Mouse (Mus musculus) heart, adult 2 months (tissue): ENCODE data around the gene Gm7075. TPM values are rescaled to one million over a fixed set of nuclear protein-coding genes. Genes with fewer than 3 reads are reported as not detected.
A peak's percentile ranks its signal among the peaks of the same experiment; 100 is the strongest.
"Not testable (repeated sequence)": the region's sequence is repeated elsewhere in the genome, so short reads cannot be mapped to it uniquely, and the experiment has no call there.

ENCODE experiments used
- DNase-seq, 2 experiments: peaks; one replicate each; pipeline ENCODE4 v3.0.0; 2021
- H3K27ac ChIP-seq: fragments of 200-600 bp; 2 replicates; pipeline ENCODE4 v1.8.1; 2022
- H3K27me3 ChIP-seq: fragments of 200-500 bp; 2 replicates; pipeline ENCODE4 v1.6.1; 2012; ENCODE audit warnings: mild to moderate bottlenecking, low read length, inconsistent platforms, mixed read lengths; ENCODE audit not compliant: control insufficient read depth, insufficient read depth
- H3K36me3 ChIP-seq: fragments of 200-500 bp; 2 replicates; pipeline ENCODE4 v1.6.1; 2012; ENCODE audit warnings: low read length, inconsistent platforms; ENCODE audit not compliant: control insufficient read depth, insufficient read depth
- H3K4me1 ChIP-seq: fragments of 200-500 bp; 2 replicates; pipeline ENCODE4 v1.6.1; 2011; ENCODE audit warnings: low read length; ENCODE audit not compliant: control insufficient read depth, insufficient read depth
- H3K4me3 ChIP-seq: fragments of 200-600 bp; 2 replicates; pipeline ENCODE4 v1.8.1; 2022
- H3K79me2 ChIP-seq: fragments of 200-500 bp; replicated peaks from 2 replicates; pipeline ENCODE4 v1.6.1; 2012; ENCODE audit warnings: mild to moderate bottlenecking, inconsistent platforms, low read length, moderate library complexity, mixed read lengths; ENCODE audit not compliant: control insufficient read depth, insufficient read depth
- H3K9ac ChIP-seq: fragments of 200-500 bp; 2 replicates; pipeline ENCODE4 v1.6.1; 2012; ENCODE audit warnings: low read depth, mild to moderate bottlenecking, control low read depth, inconsistent platforms, low read length, mixed read lengths
- CTCF ChIP-seq: fragments of 200-600 bp; IDR thresholded peaks from 2 replicates; pipeline ENCODE4 v1.8.1; 2022; ENCODE audit warnings: antibody characterized with exemption, mild to moderate bottlenecking, moderate library complexity
- EP300 ChIP-seq: fragments of 200-500 bp; IDR thresholded peaks from 2 replicates; pipeline ENCODE4 v1.6.1; 2011; ENCODE audit warnings: low read depth, low read length, control low read depth; ENCODE audit not compliant: insufficient read depth
- POLR2A ChIP-seq: fragments of 200-500 bp; IDR thresholded peaks from 2 replicates; pipeline ENCODE4 v1.6.1; 2011; ENCODE audit warnings: mild to moderate bottlenecking, low read depth, low read length, control low read depth; ENCODE audit not compliant: insufficient read depth
- whole genome bisulfite sequencing: fragments of 180-500 bp; shearing (Covaris S2); methylation state at CpG from one replicate; pipeline ENCODE4 v1.1.7; 2018; 5-methylcytosine and 5-hydroxymethylcytosine counted together
- intact Hi-C: fragments of 180-260 bp; cut with DNase I; formaldehyde crosslinking; loops from one replicate; pipeline ENCODE4 v1.15.1; 2025
- polyA plus RNA-seq: library from polyadenylated mRNA; depleted of rRNA; stranded (reverse); fragments of >200 nt; gene quantifications from 2 replicates; pipeline ENCODE4 v1.2.3, GENCODE M21; 2012
- total RNA-seq, 2 experiments: library from RNA; stranded (reverse); gene quantifications; 2 replicates each; pipeline ENCODE4 v1.2.3; 2021

The Gm7075 gene
- total and polyA plus RNA-seq, 3 experiments = not detected

GRCm38 (mm10) chr10:63386444-63386843, 35.1 kb downstream of the Gm7075 start:
- intact Hi-C loops = loop anchor here (10.0 kb wide), 1 partner anchor 362 kb away; the partner anchor contains the start of genes Hnrnph3 and Pbld2
- H3K27ac ChIP-seq = peak overlapping the region; percentile 65
- WGBS = under 1% methylated on average over 19 of the region's 19 CpGs
- peak overlapping the region; percentile 69 for H3K9ac ChIP-seq
- H3K4me3 ChIP-seq = peak overlapping the region; percentile 51
- TF ChIP-seq CTCF (no peak), POLR2A (peak; percentile 69), EP300 (0 out of 2 replicates have a peak, but pooled peaks have one; percentile 24)
- no peaks in the 10 kb centered on the region for H3K27me3 ChIP-seq
- H3K36me3 ChIP-seq = no peaks in the 10 kb centered on the region
- DNase-seq = peak; percentile 77 to 83
- H3K79me2 ChIP-seq = no peaks in the 10 kb centered on the region
- H3K4me1 ChIP-seq = peaks cover 3% of the 10 kb centered on the region; the same call in 1 of the 2 replicates

GRCm38 (mm10) chr10:63385897-63386296, 35.7 kb downstream of the Gm7075 start:
- not testable (repeated sequence) for H3K9ac ChIP-seq, H3K27ac ChIP-seq, H3K36me3 ChIP-seq, DNase-seq, H3K4me1 ChIP-seq, H3K4me3 ChIP-seq, H3K27me3 ChIP-seq, H3K79me2 ChIP-seq
- WGBS = 30% methylated on average over 5 of the region's 5 CpGs
- intact Hi-C loops = loop anchor here (10.0 kb wide), 1 partner anchor 361 kb away; the partner anchor contains the start of genes Hnrnph3 and Pbld2

GRCm38 (mm10) chr10:63382372-63383279, 39.0 kb downstream of the Gm7075 start, which contains the start of gene Dnajc12:
Gene Dnajc12 (plus strand): TSS chr10:63382443.
- Histone ChIP-seq H3K27me3 (no peaks in the 10 kb centered on the region), H3K27ac (peak within 1 kb of the TSS; percentile 72), H3K9ac (peak within 1 kb of the TSS; percentile 62), H3K4me1 (peaks cover 4% of the 10 kb centered on the region; the same call in 1 of the 2 replicates), H3K79me2 (no peaks in the 10 kb centered on the region), H3K36me3 (no peaks in the 10 kb centered on the region), H3K4me3 (peak within 1 kb of the TSS; percentile 68)
- intact Hi-C loops = loop anchor here (2.0 to 10.0 kb wide), 3 partner anchors 46 to 358 kb away; partner anchors contain the start of genes Herc4, Hnrnph3 and Pbld2
- DNase-seq = peak; percentile 69 to 82
- TF ChIP-seq CTCF (peak; percentile 84), POLR2A (peak; percentile 98), EP300 (peak; percentile 71; the same call in 1 of the 2 replicates)
- WGBS = under 1% methylated on average over 28 of the region's 28 CpGs

- Histone ChIP-seq H3K4me1 (peaks cover 4% of the 10 kb centered on the region; the same call in 1 of the 2 replicates), H3K4me3 (peak within 1 kb of the TSS; percentile 68), H3K9ac (peak within 1 kb of the TSS; percentile 62), H3K36me3 (no peaks in the 10 kb centered on the region), H3K27me3 (no peaks in the 10 kb centered on the region), H3K27ac (peak within 1 kb of the TSS; percentile 72), H3K79me2 (no peaks in the 10 kb centered on the region)
- intact Hi-C loops = loop anchor here (2.0 to 10.0 kb wide), 3 partner anchors 47 to 357 kb away; partner anchors contain the start of genes Herc4, Hnrnph3 and Pbld2
- WGBS = 9% methylated on average over 24 of the region's 24 CpGs
- DNase-seq = peak; percentile 6 to 28
- TF ChIP-seq POLR2A (no peak), CTCF (no peak), EP300 (no peak)
Observed at GRCm38 (mm10) chr10:63381498-63382280, 39.9 kb downstream of the Gm7075 start, which contains the start of gene Sirt1. Gene Sirt1 (minus strand): TSS chr10:63381704.

GRCm38 (mm10) chr10:63378948-63379680, 42.5 kb downstream of the Gm7075 start:
- no peak for DNase-seq
- peaks cover 4% of the 10 kb centered on the region; the same call in 1 of the 2 replicates for H3K4me1 ChIP-seq
- intact Hi-C loops = no loop called here
- H3K4me3 ChIP-seq = no peak overlapping the region
- H3K27me3 ChIP-seq = no peaks in the 10 kb centered on the region
- H3K27ac ChIP-seq = no peak overlapping the region
- no peaks in the 10 kb centered on the region for H3K36me3 ChIP-seq
- no peak overlapping the region for H3K9ac ChIP-seq
- H3K79me2 ChIP-seq = no peaks in the 10 kb centered on the region
- WGBS = 68% methylated on average over 6 of the region's 6 CpGs
- TF ChIP-seq CTCF (no peak), EP300 (no peak), POLR2A (no peak)
